Mouse (Mus musculus) erythroblast, embryonic 14.5 days (primary cell): ENCODE data around the gene Zfp932. TPM values are rescaled to one million over a fixed set of nuclear protein-coding genes. Genes with fewer than 3 reads are reported as not detected.
A peak's percentile ranks its signal among the peaks of the same experiment; 100 is the strongest.
"Not testable (repeated sequence)": the region's sequence is repeated elsewhere in the genome, so short reads cannot be mapped to it uniquely, and the experiment has no call there.

Source experiments
- H3K27me3 ChIP-seq: 2 replicates; pipeline ENCODE4 v1.6.1; 2012; ENCODE audit warnings: inconsistent platforms; ENCODE audit not compliant: control insufficient read depth
- H3K36me3 ChIP-seq: 2 replicates; pipeline ENCODE4 v1.6.1; 2012; ENCODE audit warnings: mild to moderate bottlenecking, inconsistent platforms; ENCODE audit not compliant: control insufficient read depth
- H3K4me1 ChIP-seq: 2 replicates; pipeline ENCODE4 v1.6.1; 2012; ENCODE audit warnings: inconsistent platforms; ENCODE audit not compliant: control insufficient read depth
- H3K4me3 ChIP-seq: replicated peaks from 2 replicates; pipeline ENCODE3; 2012; ENCODE audit warnings: moderate library complexity, mild to moderate bottlenecking, inconsistent platforms
- H3K9me3 ChIP-seq: 2 replicates; pipeline ENCODE4 v1.6.1; 2012; ENCODE audit warnings: low read length, inconsistent platforms, mixed read lengths; ENCODE audit not compliant: control insufficient read depth
- GATA1 ChIP-seq: IDR thresholded peaks from 2 replicates; pipeline ENCODE4 v1.6.1; 2012; ENCODE audit warnings: low read length, inconsistent platforms, mixed read lengths
- TAL1 ChIP-seq: IDR thresholded peaks from 3 replicates; pipeline ENCODE4 v1.6.1; 2012; ENCODE audit warnings: low read length, inconsistent platforms, mixed read lengths
- polyA plus RNA-seq: library from polyadenylated mRNA; stranded (reverse); fragments of >175 nt; gene quantifications from 2 replicates; pipeline ENCODE4 v1.2.3, GENCODE M21; 2012

Zfp932 gene
- 0.07 TPM in 1 of 2 replicates, not detected in the other for polyA plus RNA-seq

DNA sequence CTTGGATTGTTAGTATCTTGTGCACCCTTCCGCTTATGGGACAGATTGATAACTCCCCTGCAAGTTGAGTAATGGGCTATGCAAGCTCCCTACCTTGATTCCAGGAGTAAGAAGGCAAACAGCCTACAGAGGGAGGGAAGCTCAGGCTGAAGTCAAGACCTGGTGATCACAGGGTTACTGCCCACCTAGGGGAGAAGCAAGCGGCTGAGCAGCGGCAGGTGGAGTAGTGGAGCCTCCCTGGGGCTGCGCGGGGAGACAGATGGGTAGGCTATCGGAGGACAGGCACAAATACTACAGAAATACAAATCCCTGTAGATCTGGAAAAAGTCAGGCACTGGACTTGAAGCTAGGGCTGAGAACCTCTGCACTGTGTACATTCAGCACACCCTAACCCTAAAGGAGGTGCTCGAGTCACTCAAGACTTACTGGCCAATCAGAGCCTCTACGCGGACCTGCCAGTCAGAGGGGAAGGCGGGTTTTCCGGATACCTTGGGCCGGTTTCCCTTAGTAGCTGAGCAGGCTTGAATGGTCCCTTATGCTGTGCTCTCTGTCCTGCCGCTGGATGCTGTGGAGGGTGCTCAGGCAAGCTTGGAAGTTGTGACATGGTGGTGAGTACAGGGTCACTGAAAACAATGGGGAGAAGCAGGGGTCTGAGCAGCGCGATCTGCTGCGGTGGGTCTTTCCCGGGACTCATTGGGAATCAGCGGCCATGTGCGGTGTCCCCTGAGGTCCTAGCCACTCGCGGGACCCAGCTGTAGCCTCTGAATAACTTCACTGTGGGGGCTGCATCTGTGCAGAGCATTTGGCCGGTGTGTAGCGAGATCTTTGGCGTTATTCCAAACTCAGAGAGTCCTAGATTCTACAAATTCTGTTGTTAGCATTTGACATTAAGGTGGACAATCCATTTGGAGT is at the start of gene Zfp932:
Zfp932 (plus strand) TSS at position 496 of the 912 bp plus-strand sequence.
- not testable (repeated sequence) for H3K36me3 ChIP-seq, H3K9me3 ChIP-seq, H3K4me1 ChIP-seq, H3K27me3 ChIP-seq
- H3K4me3 ChIP-seq, result peak within 1 kb of the TSS; percentile 68

DNA sequence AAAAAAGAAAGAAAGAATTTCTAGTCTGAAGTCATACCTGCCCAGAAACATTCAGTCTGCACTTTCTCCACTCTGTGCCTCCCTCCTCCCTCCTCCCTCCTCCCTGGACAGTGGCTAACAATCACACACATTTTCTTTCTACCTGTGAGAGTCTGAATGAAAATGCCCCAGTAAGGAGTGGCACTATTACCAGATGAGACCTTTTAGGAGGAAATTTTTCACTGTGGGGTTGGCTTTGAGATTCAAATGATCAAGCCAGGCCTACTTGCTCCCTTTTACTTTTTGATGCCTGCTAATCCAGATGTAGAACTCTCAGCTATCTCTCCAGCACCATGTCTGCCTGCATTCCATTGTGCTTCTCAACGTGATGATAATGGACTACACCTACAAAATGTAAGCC is 46.0 kb upstream of the Zfp932 start:
- Histone ChIP-seq H3K27me3 (no peaks in the 10 kb centered on the region), H3K4me3 (no peak overlapping the region), H3K4me1 (no peaks in the 10 kb centered on the region), H3K36me3 (no peaks in the 10 kb centered on the region), H3K9me3 (peaks cover 6% of the 10 kb centered on the region; the same call in 1 of the 2 replicates)
- TF ChIP-seq TAL1, result no peak
- no peak for TF ChIP-seq GATA1

GRCm38 (mm10) chr5:109980743-109981142 is 15.6 kb upstream of the Zfp932 start:
- H3K4me1 ChIP-seq, H3K4me3 ChIP-seq, H3K27me3 ChIP-seq, H3K9me3 ChIP-seq, H3K36me3 ChIP-seq: not testable (repeated sequence)

DNA sequence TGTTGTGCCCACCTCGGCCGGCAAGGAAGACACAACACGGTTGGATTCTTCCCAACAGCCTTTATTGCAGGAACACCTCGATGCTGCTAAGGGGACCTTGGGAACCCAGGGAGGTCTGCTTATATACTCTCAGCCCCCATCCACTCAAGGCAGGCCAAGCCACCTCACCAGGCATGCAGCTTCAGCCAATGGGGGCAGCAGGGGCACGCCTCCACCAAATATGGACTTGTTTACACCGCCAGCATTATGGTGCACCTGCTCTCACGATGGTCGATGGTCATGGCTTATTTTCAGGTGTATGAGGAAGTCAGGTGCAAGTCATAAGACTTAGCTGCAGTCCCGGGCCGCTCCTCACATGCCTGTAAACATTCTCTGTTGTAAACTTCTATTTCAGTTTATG is 860 bp upstream of the Zfp932 start:
- H3K4me3 ChIP-seq, H3K4me1 ChIP-seq, H3K9me3 ChIP-seq, H3K27me3 ChIP-seq, H3K36me3 ChIP-seq: not testable (repeated sequence)

- not testable (repeated sequence) for H3K4me1 ChIP-seq, H3K27me3 ChIP-seq, H3K36me3 ChIP-seq, H3K4me3 ChIP-seq
- peaks cover 16% of the 10 kb centered on the region for H3K9me3 ChIP-seq
These were observed 19.5 kb downstream of the Zfp932 start for GRCm38 (mm10) chr5:110015775-110016174.

- Histone ChIP-seq H3K27me3 (no peaks in the 10 kb centered on the region), H3K4me3 (no peak overlapping the region), H3K4me1 (no peaks in the 10 kb centered on the region), H3K9me3 (peaks cover 4% of the 10 kb centered on the region; the same call in 1 of the 2 replicates), H3K36me3 (no peaks in the 10 kb centered on the region)
- TF ChIP-seq TAL1, result no peak
- TF ChIP-seq GATA1, result no peak
These were observed 27.0 kb downstream of the Zfp932 start for GRCm38 (mm10) chr5:110023273-110023672.

DNA sequence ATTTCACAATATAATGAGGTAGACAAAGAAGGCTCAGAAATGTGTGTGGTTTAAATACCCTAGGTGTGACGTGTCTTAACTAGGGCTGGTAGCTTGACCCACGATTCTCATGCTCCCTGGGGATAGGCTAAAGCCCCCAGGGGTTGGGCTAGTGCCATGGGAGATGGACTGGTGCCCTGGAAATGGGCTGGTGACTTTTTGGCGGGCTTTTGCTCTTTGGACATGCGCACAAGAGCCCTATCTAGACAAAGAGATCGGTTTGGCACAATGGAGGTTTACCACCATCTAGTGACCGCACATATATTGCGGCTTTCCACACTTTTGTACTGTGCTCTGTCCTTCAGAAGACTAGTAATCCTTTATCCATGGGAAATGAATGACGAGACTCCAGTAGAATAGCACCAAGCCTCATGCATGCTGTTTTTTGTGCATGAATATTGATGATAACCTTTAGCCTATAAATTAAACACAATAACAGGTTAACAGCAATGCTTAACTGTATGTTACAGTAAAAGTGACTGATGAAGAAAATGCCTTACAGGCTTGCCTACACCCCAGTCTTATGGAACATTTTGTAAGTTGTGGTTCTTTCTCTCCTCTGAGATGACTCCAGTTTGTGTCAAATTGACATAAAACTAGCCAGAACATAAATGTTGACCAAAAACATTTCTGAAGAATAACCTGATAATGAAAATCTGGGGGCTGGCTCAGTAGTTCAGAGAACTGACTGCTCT is 27.5 kb downstream of the Zfp932 start:
- H3K9me3 ChIP-seq, H3K27me3 ChIP-seq, H3K4me3 ChIP-seq, H3K4me1 ChIP-seq, H3K36me3 ChIP-seq: not testable (repeated sequence)

DNA sequence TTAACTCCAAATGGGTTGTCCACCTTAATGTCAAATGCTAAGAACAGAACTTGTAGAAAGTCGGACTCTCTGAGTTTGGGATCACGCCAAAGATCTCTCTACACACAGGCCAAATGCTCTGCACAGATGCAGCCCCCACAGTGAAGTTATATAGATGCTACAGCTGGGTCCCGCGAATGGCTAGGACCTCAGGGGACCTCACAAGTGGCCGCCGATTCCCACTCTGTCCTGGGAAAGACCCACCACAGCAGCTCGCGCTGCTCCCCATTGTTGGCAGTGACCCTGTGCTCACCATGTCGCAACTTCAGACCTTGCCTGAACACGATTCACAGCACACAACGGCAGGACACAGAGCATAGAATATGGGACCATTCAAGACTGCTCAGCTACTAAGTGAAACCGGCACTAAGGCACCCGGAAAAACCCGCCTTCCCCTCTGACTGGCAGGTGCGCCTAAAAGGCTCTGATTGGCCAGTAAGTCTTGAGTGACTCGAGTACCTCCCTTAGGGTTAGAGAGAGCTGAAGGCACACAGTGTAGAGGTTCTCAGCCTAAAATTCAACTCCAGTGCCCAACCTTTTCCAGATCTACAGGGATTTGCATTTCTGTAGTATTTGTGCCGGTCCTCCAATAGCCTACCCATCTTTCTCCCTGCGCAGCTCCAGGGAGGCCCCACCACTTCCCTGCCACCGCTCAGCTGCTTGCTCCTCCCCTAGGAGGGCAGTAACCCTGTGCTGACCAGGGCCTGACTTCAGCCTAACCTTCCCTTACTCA is 61.5 kb downstream of the Zfp932 start:
- Histone ChIP-seq H3K4me3 (peak overlapping the region; percentile 81), H3K9me3 (peaks cover 3% of the 10 kb centered on the region), H3K27me3 (no peaks in the 10 kb centered on the region), H3K36me3 (no peaks in the 10 kb centered on the region), H3K4me1 (peaks cover 12% of the 10 kb centered on the region)
- TF ChIP-seq GATA1, result no peak
- no peak for TF ChIP-seq TAL1

Other genes starting within 250 kb of the Zfp932 start
- not detected in 2 replicates for gene 4930522L14Rik, start 244.6 kb upstream of the Zfp932 start, polyA plus RNA-seq
- gene Gm15446, start 73.1 kb upstream of the Zfp932 start, polyA plus RNA-seq, result not detected in 2 replicates
- not detected in 2 replicates for gene Gm17655, start 76.0 kb downstream of the Zfp932 start, polyA plus RNA-seq
- 0.02 TPM in 1 of 2 replicates, not detected in the other for gene Gm35315, start 97.9 kb downstream of the Zfp932 start, polyA plus RNA-seq
- gene Plcxd1, start 103.4 kb downstream of the Zfp932 start, polyA plus RNA-seq, result 0.03 TPM in 1 of 2 replicates, not detected in the other
- gene Gtpbp6, start 111.7 kb downstream of the Zfp932 start, polyA plus RNA-seq, result 2.2 and 2.8 TPM in 2 replicates
- gene Zfp605, start 113.6 kb downstream of the Zfp932 start, polyA plus RNA-seq, result 0.01 and 0.02 TPM in 2 replicates
- 2.5 and 4.0 TPM in 2 replicates for gene Chfr, start 139.3 kb downstream of the Zfp932 start, polyA plus RNA-seq
- 0.05 and 0.09 TPM in 2 replicates for gene Golga3, start 180.2 kb downstream of the Zfp932 start, polyA plus RNA-seq
- gene Ankle2, start 234.5 kb downstream of the Zfp932 start, polyA plus RNA-seq, result 0.27 TPM in 2 replicates